Mouse (Mus musculus): ENCODE measurements at regions not wholly inside any gene's neighbourhood (a gene's known extent, or its start where the extent isn't known, plus 50 kb on each side); places are given as distances from the start of the nearest gene placed in this dataset.
A peak's percentile ranks its signal among the peaks of the same experiment; 100 is the strongest.

DNA sequence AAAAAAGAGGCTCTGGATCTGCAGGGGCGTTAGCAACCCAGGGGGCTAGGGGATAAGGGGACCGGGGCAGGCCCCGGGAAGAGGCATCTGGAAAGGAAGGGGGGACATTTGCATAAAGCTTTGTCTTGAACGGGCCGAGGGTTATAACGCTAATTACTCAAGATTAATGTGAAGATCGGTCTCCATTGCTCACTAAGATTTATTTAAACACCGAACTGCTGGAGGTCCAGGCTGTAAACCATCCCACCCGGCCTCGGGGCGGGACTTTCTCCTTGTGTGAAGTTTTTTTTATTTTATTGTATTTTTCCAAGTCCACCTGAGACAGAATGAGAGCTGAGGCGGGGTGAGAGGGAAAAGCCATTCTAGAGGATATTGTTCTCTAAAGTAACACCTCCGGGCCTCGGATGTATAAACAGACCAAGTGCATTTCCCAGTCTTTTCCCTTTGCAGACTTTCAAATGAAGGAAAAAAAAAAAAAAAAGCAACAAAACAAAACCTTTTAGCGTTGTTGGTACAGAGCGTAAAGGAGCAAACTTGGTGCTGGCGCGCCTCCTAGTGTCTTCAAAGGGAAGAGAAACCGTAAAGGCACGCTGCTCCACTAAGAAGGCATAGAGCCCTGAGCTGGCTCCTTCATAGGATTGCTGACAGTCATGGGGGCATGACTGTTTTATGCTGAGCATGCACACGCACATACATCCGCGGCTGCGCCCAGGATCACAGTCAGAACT is 313.3 kb downstream of the Parp8 start:
- TF ChIP-seq ZC3H11A (IDR thresholded peaks at IDR 0.05; ENCODE audit: borderline replicate concordance, low read depth, low read length), result peak; percentile 44; the same call in 1 of the 2 replicates
- TF ChIP-seq ZNF384 (IDR thresholded peaks at IDR 0.05; ENCODE audit: low read depth, low read length), result peak; percentile 91
- TF ChIP-seq MAFK (IDR thresholded peaks at IDR 0.05; ENCODE audit: insufficient read depth, low read depth, low read length), result no peak
- TF ChIP-seq HCFC1 (IDR thresholded peaks at IDR 0.05; ENCODE audit: borderline replicate concordance, insufficient read depth, low read length), result no peak

All from ES-E14 (cell line).